Mouse (Mus musculus) Muller cell, postnatal 12 days (primary cell): ENCODE data around the gene Pcp4l1.
"Not testable (repeated sequence)": the region's sequence is repeated elsewhere in the genome, so short reads cannot be mapped to it uniquely, and the experiment has no call there.

Experiments used
- DNase-seq: peaks from one replicate; pipeline ENCODE4 v3.0.0-alpha.2; 2015; ENCODE audit errors: inconsistent ontology term

Gene Pcp4l1

DNA sequence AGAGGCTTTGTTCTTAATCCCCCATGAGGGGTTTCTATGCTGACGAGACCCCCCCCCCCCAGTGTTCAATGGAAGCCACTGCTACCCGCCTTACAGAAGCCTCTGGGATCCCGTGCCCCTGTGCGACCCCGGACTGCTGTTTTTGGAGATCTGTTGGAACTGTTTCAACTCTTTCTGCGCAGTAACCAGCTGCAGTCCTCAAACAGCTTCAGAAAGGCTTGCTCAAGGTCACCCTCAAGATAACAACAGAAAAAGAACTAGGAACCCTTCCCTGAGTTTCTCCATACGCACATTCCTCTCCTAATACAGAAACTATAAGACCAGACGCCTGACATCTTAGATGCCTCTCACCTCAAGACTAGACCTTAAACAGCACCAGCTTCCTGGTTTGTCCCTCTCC lies 7.0 kb downstream of the Pcp4l1 start:
- DNase-seq: no peak

DNA sequence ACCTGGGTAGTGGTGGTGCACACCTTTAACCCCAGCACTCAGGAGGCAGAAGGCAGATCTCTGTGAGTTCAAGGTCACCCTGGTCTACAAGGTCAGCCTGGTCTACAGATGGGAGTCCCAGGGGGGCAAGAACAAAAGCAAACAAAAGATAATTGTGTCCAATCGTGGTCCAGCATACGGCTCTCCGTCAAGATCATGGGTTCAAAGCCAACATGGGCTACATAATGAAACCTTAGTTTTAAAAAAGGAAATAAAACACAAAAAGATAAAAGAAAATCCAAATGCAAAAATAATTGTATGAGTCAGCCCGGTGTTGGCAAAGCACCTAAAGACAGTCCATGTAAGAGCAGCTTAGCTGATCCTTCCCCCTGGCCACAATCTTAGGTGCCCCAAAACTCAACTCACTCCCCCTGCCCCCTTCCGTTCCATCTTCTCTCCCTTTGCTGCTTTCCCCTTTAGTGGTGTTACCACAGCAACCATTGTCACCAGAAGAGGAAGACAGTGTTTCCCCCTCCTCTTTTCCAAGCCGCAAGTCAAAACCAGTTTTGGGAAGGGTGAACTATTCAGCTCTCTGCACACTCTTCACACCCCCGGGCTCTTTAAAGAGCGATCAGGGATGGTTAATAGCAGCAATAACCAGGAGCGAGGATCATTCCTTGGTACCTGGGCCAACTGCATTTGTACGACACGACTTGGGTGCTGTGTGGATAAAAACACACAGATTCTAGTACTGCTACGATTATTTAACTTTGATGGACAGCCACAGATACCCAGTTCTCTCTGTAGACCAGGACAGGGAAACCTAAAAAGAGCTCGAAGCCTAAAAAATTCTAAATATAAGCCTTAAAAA lies 8.0 kb downstream of the Pcp4l1 start:
- no peak for DNase-seq

DNA sequence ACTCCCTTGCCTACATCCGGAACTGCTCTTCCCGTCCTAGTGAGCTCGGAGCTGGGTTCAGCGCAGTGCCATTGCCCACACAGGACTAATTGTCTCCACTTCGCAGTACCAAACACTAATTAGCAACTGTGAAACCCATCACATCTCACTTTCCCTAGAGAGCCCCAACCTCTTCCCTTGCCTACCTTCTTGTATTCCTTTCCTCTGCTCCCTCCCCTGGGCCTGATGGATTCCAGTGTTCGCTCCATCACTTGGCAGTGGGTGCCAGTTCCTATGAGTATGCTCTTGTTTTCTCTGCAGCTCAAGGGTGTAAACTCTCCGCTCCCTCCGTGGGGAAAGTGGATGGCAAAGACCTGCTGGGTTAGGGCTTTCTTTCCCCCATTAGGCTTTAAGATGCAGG lies 10.4 kb downstream of the Pcp4l1 start:
- no peak for DNase-seq

DNA sequence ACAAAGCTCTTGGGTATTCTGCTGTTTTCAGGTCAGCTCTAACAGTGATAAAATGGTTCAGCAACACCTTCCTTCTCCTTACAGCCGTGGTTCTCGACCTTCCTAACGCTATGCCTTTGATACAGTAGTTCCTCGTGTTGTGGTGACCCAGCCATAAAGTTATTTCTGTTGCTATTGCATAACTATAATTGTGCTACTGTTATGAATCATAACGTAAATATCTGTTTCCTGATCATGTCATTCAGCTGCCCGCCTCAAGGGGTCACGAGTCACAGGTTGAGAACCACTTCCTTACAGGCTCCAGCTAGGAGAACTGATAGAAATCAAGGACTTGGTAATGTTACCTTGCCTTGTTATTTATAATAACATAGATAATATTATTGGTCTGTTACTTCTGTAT lies 11.8 kb downstream of the Pcp4l1 start:
- peak; percentile 55 for DNase-seq

DNA sequence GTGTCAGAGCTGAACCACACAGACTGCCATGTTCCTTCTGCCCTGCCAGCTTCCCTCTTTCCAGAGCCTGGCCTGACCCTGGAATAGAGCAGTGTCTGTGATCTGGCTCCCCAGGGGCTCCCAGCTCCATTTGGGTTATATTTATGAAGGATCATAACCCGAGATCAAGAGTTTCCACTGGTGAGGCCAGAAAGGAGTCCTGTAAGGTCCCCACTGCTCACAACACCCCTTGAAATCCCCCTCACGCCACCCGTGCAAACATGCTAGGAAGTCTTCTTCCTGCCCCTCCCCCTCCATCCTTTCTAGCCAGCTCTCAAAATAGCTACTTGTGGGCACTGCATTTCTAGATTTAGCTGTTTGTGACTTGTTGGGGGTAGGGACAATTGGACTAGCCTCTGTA lies 12.4 kb downstream of the Pcp4l1 start:
- no peak for DNase-seq

DNA sequence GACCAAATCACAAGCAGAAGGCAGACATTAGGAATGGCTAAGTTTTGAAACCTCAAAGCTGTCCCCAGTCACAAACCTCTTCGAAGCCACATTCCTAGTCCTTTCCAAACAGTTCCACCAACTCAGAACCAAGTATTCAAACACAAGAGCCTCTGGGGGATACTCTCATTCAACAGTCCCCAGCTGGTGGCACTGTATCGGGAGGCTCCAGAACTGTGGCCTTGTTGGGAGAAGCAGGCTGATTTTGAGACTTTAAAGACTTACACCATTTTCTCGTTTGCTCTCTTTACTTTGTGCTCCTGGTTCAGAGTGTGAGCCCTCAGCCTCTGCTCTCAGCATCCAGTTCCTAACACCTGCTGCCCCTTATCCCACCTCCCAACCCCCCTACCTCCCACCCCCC lies 13.0 kb downstream of the Pcp4l1 start:
- DNase-seq: no peak

DNA sequence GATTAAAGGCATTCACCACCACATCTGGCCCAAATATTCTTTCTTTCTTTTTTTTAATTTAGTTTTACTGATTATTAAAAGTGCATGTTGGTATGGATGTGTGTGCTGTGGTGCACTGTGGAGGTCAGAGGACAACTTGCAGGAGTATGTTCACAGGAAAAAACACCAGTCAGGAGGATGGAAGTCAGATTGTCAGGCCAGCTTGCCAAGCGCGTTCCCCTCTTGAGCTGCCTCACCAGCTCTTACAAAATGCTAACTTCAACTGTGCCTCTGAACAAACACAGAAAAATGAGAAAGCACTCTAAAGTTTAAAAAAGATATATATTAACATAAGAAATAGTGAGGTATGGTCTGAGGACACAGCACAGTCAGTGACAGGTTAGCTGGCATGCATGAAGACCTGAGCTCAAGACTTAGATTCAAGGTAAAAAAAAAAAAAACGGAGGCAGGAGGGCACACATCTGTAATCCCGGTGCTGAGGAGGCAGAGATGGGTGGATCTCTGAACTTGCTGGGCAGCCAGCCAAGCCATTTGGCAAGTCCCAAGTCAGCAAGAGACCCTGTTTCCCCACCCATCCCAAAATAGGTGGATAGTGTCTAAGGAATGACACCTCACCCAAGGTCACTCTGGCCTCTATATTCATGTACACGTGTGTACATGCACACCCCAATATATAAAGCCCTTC lies 16.4 kb downstream of the Pcp4l1 start:
- no peak for DNase-seq

DNA sequence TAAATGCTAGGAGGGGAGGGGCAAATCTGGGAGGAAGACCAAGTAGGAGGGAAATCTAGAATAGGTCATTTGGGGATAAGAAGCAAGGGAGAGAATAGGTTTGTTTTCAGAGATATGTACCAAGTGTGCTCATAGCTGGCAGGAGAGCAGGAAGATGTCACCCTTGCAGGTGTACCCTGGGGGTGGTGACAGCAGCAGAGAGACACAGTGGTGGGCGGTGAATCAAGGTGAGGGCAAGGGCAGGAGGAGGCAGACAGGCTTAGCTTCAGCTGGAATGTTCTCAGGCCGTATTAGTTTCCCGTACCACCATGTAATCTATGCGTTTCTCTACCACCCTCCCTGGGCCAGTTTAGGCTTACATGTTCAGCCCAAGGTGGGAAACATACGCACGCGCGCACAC lies 23.3 kb downstream of the Pcp4l1 start:
- no peak for DNase-seq

DNA sequence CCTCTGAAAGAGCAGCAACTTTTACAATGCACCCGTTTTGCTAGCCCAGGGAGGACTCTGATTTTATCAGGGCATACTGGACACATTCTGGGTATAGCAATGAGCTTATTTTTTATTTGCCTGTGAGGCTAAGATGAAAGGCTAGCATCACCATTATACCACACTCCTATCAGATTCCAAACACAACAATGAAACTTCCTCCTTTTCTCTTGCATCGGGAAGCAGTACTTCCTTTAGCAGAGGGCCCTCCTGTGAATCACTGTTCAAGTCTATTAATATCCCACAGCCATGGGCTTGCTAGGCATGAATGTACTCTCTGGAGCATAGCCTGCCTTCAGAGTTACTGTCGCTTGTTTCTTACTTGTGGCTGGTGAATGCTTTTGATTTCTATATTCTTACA lies 24.9 kb downstream of the Pcp4l1 start:
- DNase-seq: no peak

DNA sequence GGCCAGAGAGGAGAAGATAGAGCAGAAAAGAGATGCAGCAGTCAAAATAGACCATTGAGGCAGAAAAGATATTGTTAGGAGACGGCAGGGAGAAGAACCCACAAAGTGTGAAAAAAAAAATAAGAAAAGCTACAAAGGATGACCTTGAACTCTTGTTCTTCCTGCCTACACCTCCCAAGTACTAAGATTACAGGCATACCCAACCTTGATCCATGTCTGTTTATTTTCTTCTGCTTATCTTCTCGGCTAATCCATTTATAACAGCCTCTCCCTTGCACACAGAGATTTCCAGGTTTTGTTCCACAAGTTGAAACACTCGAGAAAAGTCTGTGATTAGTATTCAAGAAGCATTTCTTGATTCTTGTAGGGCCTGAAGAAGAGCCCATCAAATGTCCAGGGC lies 26.2 kb downstream of the Pcp4l1 start:
- DNase-seq: no peak

DNA sequence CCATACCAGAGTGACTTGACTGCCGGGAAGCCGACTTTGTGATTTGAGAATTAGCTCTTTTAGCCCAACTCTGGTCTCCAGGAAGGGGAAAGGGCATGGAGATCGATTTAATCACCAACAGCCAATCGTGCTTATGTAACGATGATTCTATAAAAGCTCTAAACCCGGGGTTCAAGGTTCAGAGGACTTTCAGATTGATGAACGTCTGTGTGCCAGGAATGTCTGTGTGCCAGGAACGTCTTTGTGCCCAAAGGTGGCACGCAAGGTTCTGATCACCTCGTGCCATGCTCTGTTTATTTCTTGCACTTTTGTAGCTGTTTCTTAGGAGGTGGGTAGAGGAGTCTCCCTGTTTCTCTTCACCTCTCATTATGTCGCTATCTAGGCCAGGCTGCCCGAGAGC lies 27.2 kb downstream of the Pcp4l1 start:
- no peak for DNase-seq

DNA sequence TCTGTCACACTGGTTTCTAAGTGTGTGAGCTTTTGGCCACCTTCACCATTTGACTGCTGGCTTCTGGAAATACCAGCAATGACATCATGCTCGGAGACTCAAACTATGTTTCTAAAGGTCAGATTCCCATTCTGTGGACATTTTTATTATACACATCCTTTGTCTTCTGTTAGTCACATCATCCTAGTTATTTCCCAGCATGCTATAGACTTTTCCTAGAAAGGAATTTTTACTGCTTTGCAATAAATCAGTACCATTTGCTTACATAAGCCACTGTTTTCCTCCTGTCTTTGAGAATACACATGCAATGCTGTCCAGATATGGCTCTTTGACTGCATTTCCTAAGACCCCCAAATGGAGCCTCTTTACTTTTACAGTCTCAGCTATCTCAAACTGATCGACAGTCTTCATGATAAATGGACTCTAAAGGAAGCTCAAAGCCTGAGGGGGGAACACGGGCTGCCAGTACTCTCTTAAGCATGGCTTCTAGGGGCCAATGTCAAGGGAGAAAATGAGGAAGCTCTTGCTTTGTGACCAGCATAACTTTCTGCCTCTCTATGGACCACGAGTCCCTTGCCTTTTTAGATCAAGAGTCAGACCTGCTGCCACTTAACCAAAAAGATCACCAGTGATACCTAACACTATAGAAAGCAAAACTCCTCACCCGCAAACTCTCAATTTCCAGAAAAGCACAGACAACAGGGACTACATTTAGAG lies 30.3 kb downstream of the Pcp4l1 start:
- no peak for DNase-seq

DNA sequence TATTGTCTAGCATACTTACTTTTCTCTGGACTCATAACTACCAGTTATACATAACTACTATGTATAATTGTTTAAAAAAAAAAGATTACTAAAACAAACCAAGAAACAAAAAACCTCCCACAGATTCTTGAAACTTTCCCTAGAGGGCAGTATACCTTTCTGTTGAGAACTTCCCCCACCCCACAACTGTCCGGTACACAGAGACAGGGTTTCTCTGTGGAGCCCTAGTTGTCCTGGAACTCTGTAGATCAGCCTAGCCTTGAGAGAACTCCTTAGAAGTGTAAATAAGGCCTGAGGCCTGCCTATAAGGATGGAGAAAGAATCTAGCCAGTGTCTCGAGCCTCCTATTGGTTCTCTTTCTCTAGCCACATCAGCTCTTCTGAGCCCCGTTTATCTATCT lies 31.8 kb downstream of the Pcp4l1 start:
- no peak for DNase-seq

DNA sequence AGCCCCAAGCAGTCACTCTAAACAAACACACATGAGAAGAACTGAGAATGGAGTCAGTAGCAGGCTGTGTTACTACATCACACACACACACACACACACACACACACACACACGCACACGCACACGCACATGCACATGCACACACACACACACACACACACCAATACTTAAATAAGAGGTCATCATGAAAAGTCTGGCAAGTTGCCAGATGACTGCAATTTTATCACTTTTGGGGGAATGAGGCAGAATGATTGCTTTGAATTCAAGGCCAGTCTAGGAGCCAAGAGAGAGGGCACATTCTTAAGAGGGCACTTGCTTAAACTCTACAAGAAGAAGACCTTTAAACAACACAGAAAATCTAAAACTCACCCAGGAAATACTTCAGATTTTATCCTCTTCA lies 33.5 kb downstream of the Pcp4l1 start:
- no peak for DNase-seq

DNA sequence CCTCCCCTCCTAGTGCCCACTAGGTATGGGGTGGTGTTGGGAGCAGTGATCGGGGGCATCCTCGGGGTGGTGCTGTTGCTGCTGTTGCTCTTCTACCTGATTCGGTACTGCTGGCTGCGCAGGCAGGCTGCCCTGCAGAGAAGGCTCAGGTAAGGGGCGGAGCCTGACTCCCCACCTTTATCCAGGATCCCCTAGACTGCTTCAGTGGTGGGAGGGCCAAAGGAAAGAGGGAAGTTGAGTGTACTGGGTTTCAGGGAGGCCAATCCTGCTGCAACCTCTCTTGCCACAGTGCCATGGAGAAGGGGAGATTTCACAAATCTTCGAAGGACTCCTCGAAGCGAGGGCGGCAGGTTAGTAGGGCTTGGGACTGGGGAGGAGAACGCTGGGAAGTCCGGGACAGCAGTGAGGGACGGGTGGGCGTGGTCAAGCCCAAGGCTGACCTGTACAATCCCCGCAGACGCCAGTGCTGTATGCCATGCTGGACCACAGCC lies 36.5 kb downstream of the Pcp4l1 start:
- no peak for DNase-seq

DNA sequence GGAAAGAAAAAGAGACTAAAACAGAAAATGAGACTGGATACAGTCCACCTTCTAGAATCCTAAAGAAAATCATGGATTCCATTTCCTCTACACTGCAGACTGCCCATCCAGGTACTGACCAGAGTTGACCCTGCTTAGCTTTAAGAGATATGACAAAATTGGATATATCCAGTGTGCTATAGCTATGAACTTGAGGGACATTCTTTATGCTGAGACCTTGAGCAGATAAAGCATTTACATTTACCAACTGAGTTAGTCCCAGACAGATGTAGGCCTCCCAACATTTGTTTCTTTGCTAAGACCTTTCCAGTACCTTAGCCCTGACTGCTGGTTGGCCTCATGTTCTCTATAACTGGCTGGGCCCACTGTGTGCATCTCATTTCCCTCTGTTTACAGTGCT lies 38.1 kb downstream of the Pcp4l1 start:
- DNase-seq: no peak

DNA sequence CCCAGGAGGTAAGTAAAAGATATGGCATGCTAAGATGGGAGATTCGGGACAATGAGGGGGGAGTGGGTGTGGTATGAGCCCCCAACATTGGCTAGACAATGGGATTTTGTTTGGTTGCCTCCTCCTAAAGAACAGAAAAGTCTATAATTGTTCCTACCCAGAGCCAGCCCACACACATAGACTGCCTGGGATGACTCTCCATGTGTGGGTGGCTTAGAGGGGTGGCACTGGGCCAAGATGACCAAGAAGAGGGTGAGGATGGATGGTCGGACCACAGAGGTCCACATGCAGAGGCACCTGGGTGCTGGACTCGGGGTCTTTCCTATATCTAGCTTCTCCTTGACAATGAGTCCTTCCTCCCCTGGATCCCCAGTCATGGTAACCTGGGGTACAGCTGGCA lies 39.4 kb downstream of the Pcp4l1 start:
- DNase-seq: no peak

DNA sequence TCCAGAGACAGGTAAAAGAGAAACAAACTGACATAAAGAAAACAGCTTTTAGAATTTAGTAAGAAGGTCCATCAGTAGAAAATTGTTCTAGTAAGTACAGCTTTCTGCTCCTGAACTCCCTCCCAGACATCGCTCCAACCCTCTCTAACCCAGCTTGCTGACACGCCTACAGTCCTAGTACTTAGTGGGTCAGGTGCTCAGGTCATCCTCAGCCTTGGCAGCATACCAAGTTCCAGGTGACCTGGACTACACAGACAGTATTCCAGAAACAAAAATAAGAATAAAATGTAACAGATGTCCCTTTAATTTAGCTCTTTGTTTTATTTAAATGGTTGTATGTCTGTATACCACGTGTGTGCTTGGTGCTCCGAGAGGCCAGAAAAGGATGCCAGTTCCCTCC lies 44.1 kb downstream of the Pcp4l1 start:
- no peak for DNase-seq

DNA sequence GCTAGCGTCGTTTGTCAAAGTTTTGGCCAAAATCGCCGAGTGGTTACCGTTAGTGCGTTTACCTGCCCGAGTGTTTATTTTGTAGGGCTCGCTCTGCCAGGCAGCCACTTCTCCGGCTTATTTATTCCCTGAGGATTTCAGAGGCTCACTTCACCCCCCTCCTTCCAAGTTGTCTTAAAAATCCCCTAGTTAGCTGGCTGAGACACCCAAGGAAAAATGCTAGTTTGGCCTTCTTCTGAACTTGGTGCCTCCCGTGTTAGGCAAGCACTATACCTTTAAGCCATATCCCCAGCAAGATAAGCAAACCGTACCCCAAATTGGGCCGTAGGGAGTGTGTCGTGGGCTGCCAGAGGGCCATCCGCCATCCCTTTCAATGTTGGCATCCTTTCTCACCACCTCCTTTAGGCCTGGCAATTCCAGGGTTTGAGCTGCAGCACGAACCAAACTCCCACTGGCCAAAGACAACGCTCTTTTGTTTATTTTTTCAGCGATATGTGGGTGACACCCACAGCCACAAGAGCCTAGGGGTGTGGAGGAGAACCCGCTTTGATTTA lies 45.2 kb downstream of the Pcp4l1 start:
- DNase-seq: peak; percentile 42

DNA sequence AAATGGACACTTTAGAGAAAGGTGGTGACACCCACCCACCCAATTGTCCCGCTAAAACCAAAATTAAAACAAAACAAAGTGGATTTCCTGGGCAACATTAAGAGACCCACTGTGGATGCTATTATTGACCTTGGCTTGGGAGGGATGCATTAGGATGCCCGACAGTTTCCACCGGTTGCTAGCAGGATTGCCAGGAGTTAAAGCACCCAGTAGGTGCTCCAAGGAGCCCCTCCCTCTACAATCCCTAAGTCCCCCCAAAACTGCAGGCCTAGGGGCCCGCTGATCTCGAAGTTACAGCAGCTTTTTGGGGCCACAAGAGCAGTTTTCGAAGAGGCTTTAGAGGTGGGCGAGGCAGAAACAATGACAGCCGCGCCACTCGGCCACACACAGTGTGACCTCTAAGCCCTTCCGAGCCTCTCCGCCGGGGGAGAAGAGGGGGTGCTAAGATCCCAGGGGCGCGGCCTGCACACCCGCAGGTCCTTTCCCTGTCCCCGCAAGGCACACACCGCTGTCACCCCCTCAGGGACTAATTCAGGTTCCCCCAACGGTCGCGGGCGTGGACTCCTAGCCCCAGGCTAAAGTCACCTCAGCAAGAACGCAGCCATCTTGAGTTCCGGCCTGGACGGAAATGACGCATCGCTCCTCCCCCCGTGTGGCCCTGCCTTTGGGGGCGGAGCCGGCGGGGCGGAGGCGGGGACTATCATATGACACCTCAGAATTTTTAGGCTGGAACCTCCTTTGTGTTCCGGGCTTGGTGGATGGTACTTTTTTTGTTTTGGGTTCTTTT lies 45.9 kb downstream of the Pcp4l1 start, which contains the start of the genes Sdhc and Mpz:
Sdhc (minus strand) TSS at position 630 of the 787 bp plus-strand sequence.
Mpz (plus strand) TSS at position 738 of the 787 bp plus-strand sequence.
- peak; percentile 98 for DNase-seq

DNA sequence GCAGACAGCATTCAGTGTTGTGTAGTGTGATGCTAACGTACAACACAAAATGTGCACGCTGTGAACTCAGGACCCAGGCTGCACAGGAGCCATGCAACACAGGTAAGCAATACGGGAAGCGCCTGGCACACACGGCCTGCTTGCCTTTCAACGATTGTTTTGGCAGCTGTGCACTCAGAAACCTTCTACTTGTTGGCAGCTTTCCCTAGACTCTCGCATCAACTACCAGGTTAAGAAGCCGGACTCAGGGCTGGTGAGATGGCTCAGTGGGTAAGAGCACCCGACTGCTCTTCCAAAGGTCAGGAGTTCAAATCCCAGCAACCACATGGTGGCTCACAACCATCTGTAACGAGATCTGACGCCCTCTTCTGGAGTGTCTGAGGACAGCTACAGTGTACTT lies 53.1 kb downstream of the Pcp4l1 start:
- DNase-seq: not testable (repeated sequence)
